Mouse (Mus musculus): ENCODE data around the gene Gucy1b2. TPM values are rescaled to one million over a fixed set of nuclear protein-coding genes. Genes with fewer than 3 reads are reported as not detected.

Gene Gucy1b2
- polyA plus RNA-seq, 1 experiment from 2014 or later: 0.16 TPM

DNA sequence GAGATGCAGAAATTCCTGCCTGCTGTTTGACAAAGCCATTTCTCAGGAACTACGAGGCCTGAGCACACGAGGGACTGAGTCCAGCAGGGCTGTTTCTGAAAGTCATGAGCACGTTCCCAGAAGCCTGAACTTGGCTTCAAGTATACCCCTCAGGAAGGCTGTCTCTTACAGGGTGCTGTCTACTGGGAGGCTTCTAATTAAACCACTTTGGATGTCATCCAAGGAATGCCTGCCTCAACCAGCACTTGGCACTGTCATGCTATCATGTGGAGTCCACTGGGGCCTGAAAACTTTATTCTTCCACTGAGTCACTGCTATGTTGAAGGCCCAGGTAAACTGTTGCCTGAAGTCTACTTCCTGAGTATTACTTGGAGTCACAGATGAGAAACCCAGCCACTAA, 2.0 kb downstream of the Gucy1b2 start:
- ATAC-seq (replicated peaks; ENCODE audit: low FRiP score): no peak
- no peaks in the 10 kb centered on the region for H3K4me1 ChIP-seq (replicated peaks; ENCODE audit: control insufficient read depth, insufficient read depth, low read length)
- no peak overlapping the region for H3K4me2 ChIP-seq
- no peaks in the 10 kb centered on the region for H3K36me3 ChIP-seq (ENCODE audit: control insufficient read depth, insufficient read depth, low read length)
- H3K9me3 ChIP-seq (ENCODE audit: control insufficient read depth, low read length): no peaks in the 10 kb centered on the region
- 63% methylated on average over 3 of the region's 3 CpGs for WGBS
- H3K4me3 ChIP-seq (ENCODE audit: low read depth, low read length): no peak overlapping the region
- no peak overlapping the region for H3K27ac ChIP-seq (ENCODE audit: low read depth, low read length)
- no peak overlapping the region for H3K9ac ChIP-seq (ENCODE audit: low read depth, low read length)
- H3K27me3 ChIP-seq (replicated peaks; ENCODE audit: control insufficient read depth, insufficient read depth, low read length): no peaks in the 10 kb centered on the region
- no peak for DNase-seq (ENCODE audit: low spot score)

DNA sequence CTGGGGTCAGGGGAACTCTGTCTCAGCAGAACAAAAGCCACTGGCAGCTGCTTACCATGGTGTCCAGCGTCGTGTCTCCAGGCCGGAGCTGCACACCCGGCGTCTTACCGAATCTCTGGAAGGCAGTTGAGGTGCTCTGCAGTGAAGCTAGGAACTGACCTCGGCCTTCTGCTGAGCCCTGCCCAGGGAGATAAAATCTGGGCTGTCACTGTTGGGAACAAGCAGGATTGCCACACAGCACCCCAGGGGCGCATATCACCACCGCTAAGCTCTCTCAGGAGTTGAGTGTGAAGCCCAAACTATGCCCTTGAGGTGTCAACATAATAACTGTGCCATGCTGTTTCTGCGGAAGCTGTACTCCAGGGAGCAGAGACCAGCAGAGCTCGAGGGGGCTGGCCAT, 2.8 kb downstream of the Gucy1b2 start:
- DNase-seq (ENCODE audit: low spot score) (no peak), ATAC-seq (replicated peaks; ENCODE audit: low FRiP score) (no peak)

DNA sequence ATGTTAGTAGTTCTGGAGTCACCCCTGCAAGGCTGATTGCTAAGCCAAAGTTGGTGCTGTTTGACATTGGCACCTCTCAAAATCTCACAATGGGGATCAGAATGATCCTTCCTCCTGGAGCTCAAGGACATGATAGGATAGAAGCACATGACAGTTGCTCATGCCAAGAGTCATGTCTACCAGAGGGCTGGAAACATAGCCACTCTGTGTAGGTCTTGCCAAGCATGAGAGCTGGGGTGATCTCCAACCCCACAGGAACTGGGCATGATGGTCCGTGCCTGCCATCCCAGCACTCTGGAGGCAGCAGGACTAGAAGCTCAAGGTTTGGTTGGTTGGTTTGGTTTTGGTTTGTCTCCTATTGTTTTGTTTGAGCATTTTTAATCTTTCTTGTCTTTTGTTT, 5.4 kb downstream of the Gucy1b2 start:
- no peaks in the 10 kb centered on the region for H3K27me3 ChIP-seq (replicated peaks; ENCODE audit: control insufficient read depth, insufficient read depth, low read length)
- no peak overlapping the region for H3K27ac ChIP-seq (ENCODE audit: low read depth, low read length)
- DNase-seq (ENCODE audit: low spot score) (no peak), ATAC-seq (replicated peaks; ENCODE audit: low FRiP score) (no peak)
- 86% methylated on average over 1 of the region's 1 CpGs for WGBS
- H3K36me3 ChIP-seq (ENCODE audit: control insufficient read depth, insufficient read depth, low read length): no peaks in the 10 kb centered on the region
- no peak overlapping the region for H3K9ac ChIP-seq (ENCODE audit: low read depth, low read length)
- no peak overlapping the region for H3K4me3 ChIP-seq (ENCODE audit: low read depth, low read length)
- H3K9me3 ChIP-seq (ENCODE audit: control insufficient read depth, low read length): no peaks in the 10 kb centered on the region
- H3K4me2 ChIP-seq: no peak overlapping the region
- H3K4me1 ChIP-seq (replicated peaks; ENCODE audit: control insufficient read depth, insufficient read depth, low read length): no peaks in the 10 kb centered on the region

More for the DNA sequence above, 2.8 kb downstream of the Gucy1b2 start:
- Histone ChIP-seq H3K4me1 (replicated peaks; ENCODE audit: control insufficient read depth, insufficient read depth, low read length) (no peaks in the 10 kb centered on the region), H3K4me2 (no peak overlapping the region), H3K4me3 (ENCODE audit: low read depth, low read length) (no peak overlapping the region), H3K9me3 (ENCODE audit: control insufficient read depth, low read length) (no peaks in the 10 kb centered on the region), H3K27me3 (replicated peaks; ENCODE audit: control insufficient read depth, insufficient read depth, low read length) (no peaks in the 10 kb centered on the region), H3K36me3 (ENCODE audit: control insufficient read depth, insufficient read depth, low read length) (no peaks in the 10 kb centered on the region), H3K27ac (ENCODE audit: low read depth, low read length) (no peak overlapping the region), H3K9ac (ENCODE audit: low read depth, low read length) (no peak overlapping the region)
- WGBS: 72% methylated on average over 11 of the region's 11 CpGs

DNA sequence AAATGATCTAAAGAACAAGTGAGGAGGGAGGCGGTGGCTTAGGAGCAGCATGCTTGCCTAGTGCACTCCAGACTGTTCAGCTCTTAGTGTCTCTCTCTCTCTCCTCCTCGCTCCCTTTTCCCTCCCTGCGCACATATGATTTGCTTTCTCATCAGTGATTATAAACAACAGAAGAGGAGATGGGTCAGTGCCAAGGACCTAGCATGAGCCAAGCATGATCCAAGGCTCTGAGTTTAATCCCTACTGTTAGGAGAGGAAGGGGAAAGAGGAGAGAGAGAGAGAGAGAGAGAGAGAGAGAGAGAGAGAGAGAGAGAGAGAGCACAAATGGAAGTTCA, 8.9 kb downstream of the Gucy1b2 start:
- ATAC-seq (replicated peaks; ENCODE audit: low FRiP score) (no peak), DNase-seq (ENCODE audit: low spot score) (no peak)
- 86% methylated on average over 3 of the region's 3 CpGs for WGBS
- no peak overlapping the region for H3K9ac ChIP-seq (ENCODE audit: low read depth, low read length)
- H3K27ac ChIP-seq (ENCODE audit: low read depth, low read length): no peak overlapping the region
- H3K9me3 ChIP-seq (ENCODE audit: control insufficient read depth, low read length): no peaks in the 10 kb centered on the region
- H3K4me1 ChIP-seq (replicated peaks; ENCODE audit: control insufficient read depth, insufficient read depth, low read length): no peaks in the 10 kb centered on the region
- H3K36me3 ChIP-seq (ENCODE audit: control insufficient read depth, insufficient read depth, low read length): no peaks in the 10 kb centered on the region
- no peaks in the 10 kb centered on the region for H3K27me3 ChIP-seq (replicated peaks; ENCODE audit: control insufficient read depth, insufficient read depth, low read length)
- H3K4me2 ChIP-seq: no peak overlapping the region
- no peak overlapping the region for H3K4me3 ChIP-seq (ENCODE audit: low read depth, low read length)

GRCm38 (mm10) chr14:62446385-62447213, 9.5 kb downstream of the Gucy1b2 start:
- H3K4me1 ChIP-seq (replicated peaks; ENCODE audit: control insufficient read depth, insufficient read depth, low read length): no peaks in the 10 kb centered on the region
- no peak overlapping the region for H3K9ac ChIP-seq (ENCODE audit: low read depth, low read length)
- H3K9me3 ChIP-seq (ENCODE audit: control insufficient read depth, low read length): no peaks in the 10 kb centered on the region
- no peaks in the 10 kb centered on the region for H3K27me3 ChIP-seq (replicated peaks; ENCODE audit: control insufficient read depth, insufficient read depth, low read length)
- no peak for DNase-seq (ENCODE audit: low spot score)
- ATAC-seq (replicated peaks; ENCODE audit: low FRiP score): no peak
- H3K36me3 ChIP-seq (ENCODE audit: control insufficient read depth, insufficient read depth, low read length): no peaks in the 10 kb centered on the region
- H3K4me3 ChIP-seq (ENCODE audit: low read depth, low read length): no peak overlapping the region
- H3K27ac ChIP-seq (ENCODE audit: low read depth, low read length): no peak overlapping the region
- no peak overlapping the region for H3K4me2 ChIP-seq
- 71% methylated on average over 7 of the region's 7 CpGs for WGBS

DNA sequence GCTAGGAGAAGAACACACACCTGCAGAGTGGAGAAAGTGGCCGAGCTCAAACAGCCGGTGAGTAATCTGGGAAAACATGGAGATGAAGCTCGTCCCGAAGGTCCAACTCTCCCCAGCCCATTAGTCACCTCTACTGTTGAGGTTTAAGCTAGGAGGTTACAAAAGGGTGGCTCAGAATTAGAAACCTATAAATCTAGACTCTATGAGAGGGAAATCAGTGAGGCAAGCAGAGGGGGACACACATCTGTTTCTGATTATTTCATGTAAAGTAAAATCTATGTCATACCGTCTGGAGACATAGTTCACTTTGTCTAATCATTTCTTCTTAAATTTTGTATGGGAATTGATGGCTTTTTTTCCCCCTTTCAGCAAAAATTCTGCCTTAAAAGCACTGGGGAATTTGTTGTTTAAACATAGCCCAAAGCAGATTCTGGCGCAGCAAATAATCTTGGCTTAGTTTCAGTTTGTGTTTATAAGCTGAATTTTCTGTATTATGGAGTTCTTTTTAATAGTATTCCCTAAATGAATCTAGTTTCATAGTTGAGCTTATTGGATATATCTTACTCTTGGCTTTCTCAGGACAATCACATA, 12.2 kb downstream of the Gucy1b2 start:
- Histone ChIP-seq H3K9ac (ENCODE audit: low read depth, low read length) (no peak overlapping the region), H3K4me2 (no peak overlapping the region), H3K27ac (ENCODE audit: low read depth, low read length) (no peak overlapping the region), H3K4me1 (replicated peaks; ENCODE audit: control insufficient read depth, insufficient read depth, low read length) (no peaks in the 10 kb centered on the region), H3K27me3 (replicated peaks; ENCODE audit: control insufficient read depth, insufficient read depth, low read length) (no peaks in the 10 kb centered on the region), H3K4me3 (ENCODE audit: low read depth, low read length) (no peak overlapping the region), H3K36me3 (ENCODE audit: control insufficient read depth, insufficient read depth, low read length) (no peaks in the 10 kb centered on the region), H3K9me3 (ENCODE audit: control insufficient read depth, low read length) (no peaks in the 10 kb centered on the region)
- WGBS: 82% methylated on average over 6 of the region's 6 CpGs
- ATAC-seq (replicated peaks; ENCODE audit: low FRiP score) (no peak), DNase-seq (ENCODE audit: low spot score) (no peak)

DNA sequence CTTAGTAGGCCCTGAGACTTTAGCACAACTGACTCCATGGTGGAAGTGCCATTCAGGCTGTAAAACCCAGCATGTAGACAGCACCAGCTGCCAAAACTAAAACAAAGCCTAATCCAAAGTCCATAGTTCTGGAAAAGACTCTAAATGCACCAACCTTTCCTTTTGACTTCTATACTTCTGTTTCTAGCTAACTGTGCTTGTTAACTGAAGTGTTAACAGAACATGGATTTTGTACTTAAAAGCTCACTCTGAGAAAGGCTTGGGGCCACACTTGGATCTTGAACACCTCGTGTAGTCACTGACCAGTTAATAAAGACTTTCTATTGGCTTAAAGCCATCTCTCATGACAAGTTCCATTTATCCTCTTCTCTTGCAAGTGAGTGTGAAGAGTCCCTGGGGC, 13.1 kb downstream of the Gucy1b2 start:
- Histone ChIP-seq H3K27ac (ENCODE audit: low read depth, low read length) (no peak overlapping the region), H3K4me3 (ENCODE audit: low read depth, low read length) (no peak overlapping the region), H3K9ac (ENCODE audit: low read depth, low read length) (no peak overlapping the region), H3K27me3 (replicated peaks; ENCODE audit: control insufficient read depth, insufficient read depth, low read length) (no peaks in the 10 kb centered on the region), H3K4me2 (no peak overlapping the region), H3K9me3 (ENCODE audit: control insufficient read depth, low read length) (no peaks in the 10 kb centered on the region), H3K36me3 (ENCODE audit: control insufficient read depth, insufficient read depth, low read length) (no peaks in the 10 kb centered on the region), H3K4me1 (replicated peaks; ENCODE audit: control insufficient read depth, insufficient read depth, low read length) (no peaks in the 10 kb centered on the region)
- DNase-seq (ENCODE audit: low spot score) (no peak), ATAC-seq (replicated peaks; ENCODE audit: low FRiP score) (no peak)
- 75% methylated on average over 1 of the region's 1 CpGs for whole genome bisulfite sequencing

GRCm38 (mm10) chr14:62440036-62440435, 16.1 kb downstream of the Gucy1b2 start:
- no peaks in the 10 kb centered on the region for H3K9me3 ChIP-seq (ENCODE audit: control insufficient read depth, low read length)
- no peak overlapping the region for H3K4me2 ChIP-seq
- H3K27ac ChIP-seq (ENCODE audit: low read depth, low read length): no peak overlapping the region
- no peaks in the 10 kb centered on the region for H3K36me3 ChIP-seq (ENCODE audit: control insufficient read depth, insufficient read depth, low read length)
- H3K27me3 ChIP-seq (replicated peaks; ENCODE audit: control insufficient read depth, insufficient read depth, low read length): no peaks in the 10 kb centered on the region
- H3K4me3 ChIP-seq (ENCODE audit: low read depth, low read length): no peak overlapping the region
- DNase-seq (ENCODE audit: low spot score) (no peak), ATAC-seq (replicated peaks; ENCODE audit: low FRiP score) (no peak)
- no peaks in the 10 kb centered on the region for H3K4me1 ChIP-seq (replicated peaks; ENCODE audit: control insufficient read depth, insufficient read depth, low read length)
- H3K9ac ChIP-seq (ENCODE audit: low read depth, low read length): no peak overlapping the region

DNA sequence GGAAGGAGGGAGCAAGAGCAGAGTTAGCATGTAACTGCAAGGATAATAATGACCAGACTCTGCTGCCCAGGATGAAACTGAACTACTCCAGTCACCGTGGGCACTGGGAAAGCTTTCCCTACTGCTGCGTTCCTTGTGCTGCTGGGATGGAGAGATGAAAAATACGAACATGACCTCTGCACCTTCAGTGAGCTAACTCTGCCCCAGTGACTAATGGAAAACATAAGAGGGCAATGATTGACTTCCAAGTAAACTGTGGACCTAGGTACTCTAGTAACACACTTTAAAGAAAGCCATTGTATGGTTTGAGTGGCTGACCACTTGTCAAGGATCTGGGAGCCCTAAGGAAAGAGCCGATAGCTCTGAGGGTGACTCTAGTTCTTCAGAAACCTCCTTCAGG, 17.9 kb downstream of the Gucy1b2 start:
- 78% methylated on average over 4 of the region's 4 CpGs for WGBS
- no peaks in the 10 kb centered on the region for H3K4me1 ChIP-seq (replicated peaks; ENCODE audit: control insufficient read depth, insufficient read depth, low read length)
- H3K36me3 ChIP-seq (ENCODE audit: control insufficient read depth, insufficient read depth, low read length): no peaks in the 10 kb centered on the region
- H3K4me2 ChIP-seq: no peak overlapping the region
- H3K27ac ChIP-seq (ENCODE audit: low read depth, low read length): no peak overlapping the region
- ATAC-seq (replicated peaks; ENCODE audit: low FRiP score) (no peak), DNase-seq (ENCODE audit: low spot score) (no peak)
- no peaks in the 10 kb centered on the region for H3K27me3 ChIP-seq (replicated peaks; ENCODE audit: control insufficient read depth, insufficient read depth, low read length)
- no peaks in the 10 kb centered on the region for H3K9me3 ChIP-seq (ENCODE audit: control insufficient read depth, low read length)
- H3K4me3 ChIP-seq (ENCODE audit: low read depth, low read length): no peak overlapping the region
- H3K9ac ChIP-seq (ENCODE audit: low read depth, low read length): no peak overlapping the region
